Mouse (Mus musculus) large intestine, adult 2 months (tissue): ENCODE measurements around the gene Slf2. TPM values are rescaled to one million over a fixed set of nuclear protein-coding genes. Genes with fewer than 3 reads are reported as not detected.

Source experiments
- DNase-seq: peaks from one replicate; pipeline ENCODE4 v3.0.0-alpha.2; 2012; ENCODE audit warnings: low read depth, low spot score
- WGBS: fragments of 180-500 bp; shearing (Covaris S2); methylation state at CpG from one replicate; pipeline ENCODE4 v1.1.7; 2018; 5-methylcytosine and 5-hydroxymethylcytosine counted together
- polyA plus RNA-seq: library from polyadenylated mRNA; depleted of rRNA; stranded (reverse); fragments of >200 nt; gene quantifications from 2 replicates; pipeline ENCODE4 v1.2.3, GENCODE M21; 2012; rRNA removed

Slf2 gene
- polyA plus RNA-seq, 1 experiment = 5.0 TPM

DNA sequence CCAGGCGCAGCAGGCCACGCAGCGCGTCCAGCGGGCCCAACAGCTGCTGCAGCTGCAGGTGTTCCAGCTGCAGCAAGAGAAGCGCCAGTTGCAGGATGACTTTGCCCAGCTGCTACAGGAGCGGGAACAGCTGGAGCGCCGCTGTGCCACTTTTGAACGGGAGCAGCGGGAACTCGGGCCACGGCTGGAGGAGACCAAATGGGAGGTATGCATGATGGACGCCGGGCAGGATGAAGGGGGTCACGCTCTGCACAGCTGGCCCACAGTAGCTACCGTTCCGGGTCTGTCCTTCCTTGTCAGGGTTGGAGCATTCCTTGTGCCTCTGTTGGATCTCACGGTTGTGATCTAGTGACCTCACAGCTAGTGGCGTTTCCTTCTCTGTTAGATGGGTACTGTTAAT is 93.8 kb downstream of the Slf2 start:
- WGBS = 85% methylated on average over 20 of the region's 20 CpGs
- no peak for DNase-seq

DNA sequence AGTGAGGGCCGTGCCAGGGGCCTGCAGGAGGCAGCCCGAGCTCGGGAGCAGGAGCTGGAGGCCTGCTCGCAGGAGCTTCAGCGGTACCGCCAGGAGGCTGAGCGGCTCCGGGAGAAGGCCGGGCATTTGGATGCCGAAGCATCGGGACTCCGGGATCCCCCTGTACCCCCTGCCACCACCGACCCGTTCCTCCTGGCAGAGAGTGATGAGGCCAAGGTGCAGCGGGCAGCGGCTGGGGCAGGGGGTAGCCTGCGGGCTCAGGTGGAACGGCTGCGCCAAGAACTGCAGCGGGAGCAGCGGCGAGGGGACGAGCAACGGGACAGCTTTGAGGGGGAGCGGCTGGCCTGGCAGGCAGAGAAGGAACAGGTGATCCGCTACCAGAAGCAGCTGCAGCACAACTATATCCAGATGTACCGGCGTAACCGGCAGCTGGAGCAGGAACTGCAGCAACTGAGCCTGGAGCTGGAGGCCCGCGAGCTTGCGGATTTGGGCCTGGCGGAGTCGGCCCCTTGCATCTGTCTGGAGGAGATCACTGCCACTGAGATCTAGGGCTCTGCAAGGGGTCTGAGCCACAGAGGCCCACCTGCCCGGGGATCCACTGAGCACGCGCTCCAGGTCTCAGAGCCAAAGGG is 95.1 kb downstream of the Slf2 start:
- DNase-seq = no peak
- 90% methylated on average over 37 of the region's 37 CpGs for WGBS

DNA sequence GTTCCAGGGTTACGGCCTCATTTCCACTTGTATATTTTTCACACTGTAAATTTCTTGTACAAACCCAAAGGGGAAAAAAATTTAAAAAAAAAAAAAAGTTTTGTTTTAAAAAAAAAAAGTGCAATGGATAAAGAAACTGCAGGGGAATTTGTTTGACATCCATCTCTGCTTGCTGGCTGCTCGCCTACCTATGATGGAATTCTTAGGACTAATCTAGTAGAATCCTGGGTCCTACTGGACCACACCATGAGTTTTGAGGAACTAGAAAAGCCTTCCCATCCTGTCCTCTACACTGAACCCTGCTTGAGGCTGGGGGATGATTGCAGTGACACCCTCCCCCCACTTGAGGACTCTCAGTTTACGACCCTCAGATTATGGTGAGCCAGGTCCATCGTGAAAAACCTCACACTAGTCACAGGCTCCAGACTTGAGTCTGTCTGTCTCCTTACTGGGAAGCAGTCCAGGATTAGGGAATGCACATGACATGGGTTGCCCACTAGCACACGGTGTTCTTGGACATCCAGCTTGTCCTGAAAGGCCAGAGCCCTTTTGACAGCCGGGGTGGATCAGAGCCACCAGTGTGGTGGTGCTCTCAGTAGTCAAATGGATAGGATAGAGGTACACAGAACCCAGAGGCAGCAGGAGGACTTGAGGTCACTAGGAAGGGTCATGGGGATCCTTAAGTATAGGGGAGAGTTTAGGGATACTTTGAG is 96.2 kb downstream of the Slf2 start:
- 44% methylated on average over 6 of the region's 6 CpGs for WGBS
- DNase-seq = no peak

DNA sequence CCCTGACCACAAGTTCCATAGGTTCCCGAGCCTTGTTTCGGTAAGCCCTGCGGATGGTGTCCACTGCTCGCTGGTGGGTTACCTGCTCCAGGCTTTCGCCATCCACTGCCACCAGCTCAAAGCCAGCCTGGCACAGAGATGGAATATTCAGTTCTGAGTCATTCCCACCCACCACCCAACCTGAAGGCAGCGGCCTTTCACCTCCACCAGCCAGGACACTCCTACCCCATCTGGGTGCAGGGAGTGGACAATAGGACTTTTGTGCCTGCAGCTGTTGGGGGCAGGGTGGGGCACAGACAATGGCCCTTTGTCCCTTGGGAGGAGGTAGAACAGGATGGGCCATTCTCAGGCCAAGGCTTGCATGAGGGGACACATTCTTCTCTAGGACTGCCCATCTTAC is 96.9 kb downstream of the Slf2 start:
- WGBS = 53% methylated on average over 6 of the region's 6 CpGs
- DNase-seq = no peak

DNA sequence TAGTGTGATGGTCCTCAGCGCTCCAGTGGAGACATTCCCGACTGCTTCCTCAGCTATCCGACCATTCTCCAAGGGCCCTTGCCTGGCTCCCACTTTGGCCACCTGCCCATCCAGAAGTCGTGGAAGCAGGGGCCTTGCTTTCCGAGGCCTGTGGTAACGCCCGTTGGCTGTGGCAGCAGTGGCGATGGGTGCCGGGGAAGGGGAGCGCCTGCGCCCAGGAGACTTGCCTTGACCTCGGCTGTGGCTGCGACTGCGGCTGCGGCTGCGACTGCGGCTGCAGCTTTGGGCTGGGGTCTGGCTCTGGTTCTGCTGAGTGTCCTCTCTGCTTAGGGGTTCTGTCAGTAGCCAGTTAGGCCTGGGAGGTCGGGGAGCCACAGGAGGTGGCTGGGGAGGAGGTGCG is 97.8 kb downstream of the Slf2 start:
- no peak for DNase-seq
- WGBS = 67% methylated on average over 19 of the region's 19 CpGs

DNA sequence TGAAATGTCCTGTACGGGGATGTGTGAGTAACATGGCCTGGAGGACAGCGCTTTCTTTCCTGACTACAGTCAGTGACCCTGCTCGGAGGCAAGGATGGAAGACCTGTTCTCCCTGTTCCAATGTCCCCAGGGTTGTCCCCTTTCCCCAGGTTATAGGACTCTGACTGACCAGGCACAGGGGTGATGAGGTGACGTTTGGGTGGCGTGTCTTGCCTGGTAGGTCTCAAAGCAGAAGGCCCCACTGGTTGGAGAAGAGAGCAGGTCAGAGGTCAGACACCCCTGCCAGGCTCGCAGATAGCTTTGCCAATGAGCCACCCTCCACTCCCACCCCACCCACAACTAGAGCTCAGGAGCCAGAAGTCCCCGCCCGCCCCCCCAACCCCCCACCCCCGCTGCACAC is 98.6 kb downstream of the Slf2 start:
- 63% methylated on average over 9 of the region's 9 CpGs for WGBS
- no peak for DNase-seq

DNA sequence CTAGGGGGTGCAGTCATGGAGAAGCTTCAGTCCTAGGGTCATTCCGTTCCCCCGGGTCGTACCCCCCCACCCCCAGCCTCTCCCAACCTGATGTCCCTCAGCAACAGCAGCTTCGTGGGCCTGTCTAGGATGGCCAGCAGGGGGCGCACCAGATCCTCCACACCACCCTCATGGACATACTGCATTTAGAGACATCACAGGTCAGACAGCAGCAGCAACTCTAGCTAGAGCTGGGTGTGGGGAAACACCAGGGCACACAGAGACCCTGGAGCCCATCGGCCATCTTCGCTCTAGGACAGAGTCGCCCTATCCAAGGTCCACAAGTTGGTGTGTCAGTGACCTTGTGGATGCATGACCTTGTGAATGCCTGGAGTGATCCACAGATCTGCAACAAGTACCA is 99.2 kb downstream of the Slf2 start:
- WGBS = 28% methylated on average over 8 of the region's 8 CpGs
- no peak for DNase-seq

DNA sequence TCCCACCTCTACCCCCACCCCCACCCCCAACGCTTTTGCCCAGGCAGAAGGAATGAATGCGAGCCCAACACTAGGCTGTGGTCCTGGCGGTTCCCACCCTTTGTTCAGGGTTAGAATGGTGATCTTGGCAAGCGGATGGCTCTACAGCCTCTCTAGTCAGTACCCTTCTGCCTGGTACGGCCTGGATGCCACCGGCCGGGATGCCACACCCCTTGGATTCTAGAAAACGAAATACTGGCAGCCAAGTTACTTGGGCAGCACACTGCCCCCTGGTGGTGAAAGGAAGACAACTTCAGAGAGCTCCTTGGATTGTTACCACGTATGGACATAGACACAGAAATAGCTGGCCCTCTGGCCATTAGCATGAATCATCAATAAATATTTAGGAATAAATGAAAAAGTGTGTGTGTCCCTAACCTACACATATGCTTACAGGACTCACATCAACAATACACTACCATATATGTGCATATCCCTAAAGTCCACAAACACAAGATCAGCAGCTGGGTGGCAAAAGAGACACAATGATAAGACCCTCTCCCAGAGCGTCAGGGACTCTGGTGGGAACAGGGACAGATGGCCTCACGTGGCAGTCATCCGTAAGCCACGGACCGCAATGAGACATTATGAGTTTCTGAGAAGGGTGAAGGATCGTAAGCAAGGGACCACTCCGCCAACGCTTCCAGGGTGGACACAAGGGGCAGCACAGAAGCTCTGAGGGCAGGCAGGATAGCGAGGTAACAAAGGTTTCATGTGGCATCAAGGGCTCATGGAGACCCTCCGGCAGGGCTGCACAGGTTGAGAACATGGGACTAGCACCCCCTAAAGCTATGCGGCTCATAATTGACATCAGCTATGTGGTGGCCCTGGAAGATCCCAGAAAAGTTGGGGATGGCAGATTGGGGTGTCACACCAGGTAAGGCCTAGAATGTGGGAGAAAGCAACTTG is 100.1 kb downstream of the Slf2 start:
- peak; percentile 91 for DNase-seq
- WGBS = 30% methylated on average over 20 of the region's 20 CpGs

DNA sequence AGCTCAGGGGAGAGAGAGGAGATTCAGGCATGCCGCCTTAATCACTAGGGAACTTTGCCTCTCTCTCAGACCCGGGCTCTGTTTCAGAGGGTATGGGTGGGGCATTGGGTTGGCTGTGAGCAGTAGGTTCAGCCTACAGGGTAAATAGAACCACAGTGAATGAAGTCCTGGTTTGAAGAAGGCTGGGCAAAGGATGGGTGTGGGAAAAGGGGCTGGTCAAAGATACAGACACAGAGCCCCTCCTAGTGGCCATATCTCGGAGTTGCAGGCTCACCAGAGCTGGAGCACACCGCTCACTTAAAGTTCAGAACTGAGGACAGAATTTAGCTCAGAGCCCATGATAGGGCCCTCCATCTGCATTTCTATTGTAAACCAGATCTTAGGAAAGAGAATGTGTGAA is 100.8 kb downstream of the Slf2 start:
- WGBS = 8% methylated on average over 4 of the region's 4 CpGs
- no peak for DNase-seq

Other genes starting within 250 kb of the Slf2 start
- not detected in 2 replicates for gene Pax2, start 175.1 kb upstream of the Slf2 start, polyA plus RNA-seq
- 200 and 362 TPM in 2 replicates for gene Sema4g, start 58.0 kb downstream of the Slf2 start, polyA plus RNA-seq
- 10.2 and 11.4 TPM in 2 replicates for gene Twnk, start 74.5 kb downstream of the Slf2 start, polyA plus RNA-seq
- gene Mrpl43, start 75.3 kb downstream of the Slf2 start, polyA plus RNA-seq = 73.1 and 85.3 TPM in 2 replicates
- 34.7 and 39.6 TPM in 2 replicates for gene Lzts2, start 83.3 kb downstream of the Slf2 start, polyA plus RNA-seq
- 0.19 TPM in 2 replicates for gene Pdzd7, start 114.6 kb downstream of the Slf2 start, polyA plus RNA-seq
- 10.2 and 11.4 TPM in 2 replicates for gene Sfxn3, start 116.4 kb downstream of the Slf2 start, polyA plus RNA-seq
- gene Kazald1, start 144.1 kb downstream of the Slf2 start, polyA plus RNA-seq = 1.1 and 1.6 TPM in 2 replicates
- not detected in 2 replicates for gene Tlx1, start 219.5 kb downstream of the Slf2 start, polyA plus RNA-seq